Comparison of ENCODE assay signal across 21 mouse cellular contexts in genomic region chr2:155404635-155405034, GRCm38 (mm10). TPM values are rescaled to one million over a fixed set of nuclear protein-coding genes. Genes with fewer than 3 reads are reported as not detected.
DNase-seq lines count a peak whose midpoint lies in the region; ATAC-seq and TF ChIP-seq lines count a peak whose summit lies in the region.
"Had no signal": no experiment of that assay in that cellular context is flagged by ENCODE, and none has a peak within 500 bp of the region (broad histone marks: within the 10 kb centered on the region; RNA-seq: fewer than 3 reads in every experiment).

No protein-coding gene starts in this region.

- peak; percentile 11 to 31 for DNase-seq in heart, adult 9 months (ENCODE audit: low spot score in 2 of 2)
- no peak for DNase-seq in heart, embryonic 10.5 days (ENCODE audit: low spot score)
- peak; percentile 54 for DNase-seq in 416B (ENCODE audit: low read depth)
- DNase-seq in layer of hippocampus, adult 8-10 months (ENCODE audit: low spot score in 2 of 2), result no peak
- DNase-seq in left cerebral cortex, postnatal 25 days (ENCODE audit: low spot score in 2 of 2), result no peak
- DNase-seq in kidney, adult 18-20 months, result no peak
- DNase-seq: adrenal gland, adult 8-10 months; cerebellum, adult 18-20 months; cerebellum, postnatal 36 days; gastrocnemius, adult 2 months; heart, postnatal 4 days; layer of hippocampus, postnatal 36 days; midbrain, embryonic 14.5 days; thymus, postnatal 36 days had no signal

- TF ChIP-seq CTCF in bone marrow macrophage, adult 2 months (IDR thresholded peaks at IDR 0.05; ENCODE audit: low read depth, low read length), result no peak

- TF ChIP-seq POLR2A in bone marrow macrophage, adult 2 months (IDR thresholded peaks at IDR 0.05; ENCODE audit: borderline replicate concordance, low read depth, low read length), result no peak

- H3K36me3 ChIP-seq in heart, embryonic 10.5 days, result peaks cover 72% of the 10 kb centered on the region

- no peak overlapping the region for H3K27ac ChIP-seq in heart, embryonic 10.5 days
- peak overlapping the region; percentile 100 for H3K27ac ChIP-seq in bone marrow macrophage, adult 2 months (ENCODE audit: insufficient read depth, low read depth, low read length)
- H3K27ac ChIP-seq: forebrain, embryonic 12.5 days; gastrocnemius, adult 2 months; hindbrain, embryonic 15.5 days; liver, embryonic 14.5 days; neural tube, embryonic 15.5 days had no signal

- H3K27me3 ChIP-seq in heart, embryonic 10.5 days (ENCODE audit: insufficient read depth, poor library complexity, severe bottlenecking), result no peaks in the 10 kb centered on the region
- H3K27me3 ChIP-seq: forebrain, embryonic 12.5 days; hindbrain, embryonic 15.5 days; neural tube, embryonic 15.5 days had no signal

- H3K4me1 ChIP-seq in heart, embryonic 10.5 days, result no peaks in the 10 kb centered on the region
- peaks cover 47% of the 10 kb centered on the region for H3K4me1 ChIP-seq in bone marrow macrophage, adult 2 months (ENCODE audit: control insufficient read depth, insufficient read depth, low read length)
- H3K4me1 ChIP-seq: forebrain, embryonic 12.5 days; hindbrain, embryonic 15.5 days; neural tube, embryonic 15.5 days had no signal

- peak; percentile 68 for ATAC-seq in megakaryocyte progenitor cell, adult 5-6 weeks (replicated peaks; ENCODE audit: poor library complexity)
- ATAC-seq: intestine, embryonic 16.5 days had no signal

- no peaks in the 10 kb centered on the region for H3K9me3 ChIP-seq in heart, embryonic 10.5 days
- H3K9me3 ChIP-seq: forebrain, embryonic 12.5 days; hindbrain, embryonic 15.5 days; neural tube, embryonic 15.5 days had no signal

- WGBS in heart, embryonic 10.5 days, result 78% methylated on average over 1 of the region's 1 CpGs

- intact Hi-C loops in left cerebral cortex, postnatal 25 days (cut with DNase I), result no loop called here

- H3K4me3 ChIP-seq in heart, embryonic 10.5 days, result no peak overlapping the region
- H3K4me3 ChIP-seq in bone marrow macrophage, adult 2 months (ENCODE audit: insufficient read depth, low read length), result no peak overlapping the region
- H3K4me3 ChIP-seq: forebrain, embryonic 12.5 days; gastrocnemius, adult 2 months; hindbrain, embryonic 15.5 days; neural tube, embryonic 15.5 days had no signal

RNA-seq across cellular contexts. Expression of gene Trp53inp2, which starts 23.8 kb away (rescaled TPM):
- 61.4 and 118 TPM in 2 replicates for polyA plus RNA-seq in heart, embryonic 10.5 days (2016; fragmentation: Nextera tagmentation; extraction: Ambion mirVana)
- polyA plus RNA-seq in bone marrow macrophage, adult 2 months (2012; ENCODE audit: insufficient read depth, insufficient read length, missing spikeins), result 60.0 and 63.1 TPM in 2 replicates
- total RNA-seq in megakaryocyte progenitor cell, adult 5-6 weeks (2015), result 3.4 and 4.7 TPM in 2 replicates
- 3.3 and 4.2 TPM in 2 replicates for total RNA-seq in megakaryocyte progenitor cell, adult 5-6 weeks (2017)
- 100 to 1,000 TPM; 108 to 119 (median 111) TPM for total RNA-seq in layer of hippocampus, adult 8-10 months (2022)
- total RNA-seq in left cerebral cortex, postnatal 25 days (2021), result 100 to 1,000 TPM; 175 to 194 TPM

RNA-seq across cellular contexts. Expression of gene Pigu, which starts 47.4 kb away (rescaled TPM):
- 60.3 and 61.2 TPM in 2 replicates for polyA plus RNA-seq in heart, embryonic 10.5 days (2016; fragmentation: Nextera tagmentation; extraction: Ambion mirVana)
- 36.7 and 41.7 TPM in 2 replicates for polyA plus RNA-seq in bone marrow macrophage, adult 2 months (2012; ENCODE audit: insufficient read depth, insufficient read length, missing spikeins)
- 71.3 and 79.7 TPM in 2 replicates for total RNA-seq in megakaryocyte progenitor cell, adult 5-6 weeks (2015)
- total RNA-seq in megakaryocyte progenitor cell, adult 5-6 weeks (2017), result 42.7 and 43.5 TPM in 2 replicates
- total RNA-seq in layer of hippocampus, adult 8-10 months (2022), result 10 to 100 TPM; 27.7 to 32.6 (median 30.2) TPM
- total RNA-seq in left cerebral cortex, postnatal 25 days (2021), result 10 to 100 TPM; 29.1 to 29.5 TPM

Comparison
In these comparisons a context has a peak if more than half of its experiments do, and no peak if none do; other contexts are left out.
1. DNase-seq: peak in heart, adult 9 months (2 of 2) and 416B (single experiment); none in heart, embryonic 10.5 days (single experiment), layer of hippocampus, adult 8-10 months (0 of 2), left cerebral cortex, postnatal 25 days (0 of 2) and kidney, adult 18-20 months (single experiment).
2. RNA of gene Trp53inp2, which starts 23.8 kb away (total RNA-seq): 175 to 194 TPM in left cerebral cortex, postnatal 25 days and 108 to 119 TPM in layer of hippocampus, adult 8-10 months; 3.3 to 4.7 TPM in megakaryocyte progenitor cell, adult 5-6 weeks; every median in the first group is over 10 times any median in the second.